Mouse (Mus musculus) spleen, adult 12 weeks (tissue): Measurements from ENCODE around the gene Vps8.
A peak's percentile ranks its signal among the peaks of the same experiment; 100 is the strongest.

ENCODE experiments used
- DNase-seq: peaks from one replicate; pipeline ENCODE4 v3.0.0; 2022; ENCODE audit warnings: low spot score

Gene Vps8

DNA sequence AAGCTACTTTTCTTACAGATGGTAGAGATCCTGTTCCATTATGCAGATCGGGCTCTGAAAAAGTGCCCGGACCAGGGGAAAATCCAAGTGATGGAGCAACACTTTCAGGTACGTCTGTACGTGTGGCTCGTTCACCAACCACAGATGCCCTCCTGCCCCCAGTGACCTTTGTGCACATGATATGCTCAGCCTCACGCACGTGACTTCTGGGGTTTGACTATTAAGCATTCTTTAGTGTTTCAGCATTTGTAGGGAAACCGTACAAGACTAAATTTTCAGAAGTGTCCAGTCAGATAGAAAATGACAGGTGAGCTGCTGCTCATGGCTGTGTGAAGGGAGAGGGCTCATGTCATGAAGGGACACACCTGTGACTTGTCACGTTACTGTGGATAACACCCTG, 55.5 kb downstream of the Vps8 start:
- no peak for DNase-seq

GRCm38 (mm10) chr16:21483803-21484202, 60.9 kb downstream of the Vps8 start:
- DNase-seq = no peak

- DNase-seq = no peak
Measured at GRCm38 (mm10) chr16:21485716-21486115, 62.8 kb downstream of the Vps8 start.

DNA sequence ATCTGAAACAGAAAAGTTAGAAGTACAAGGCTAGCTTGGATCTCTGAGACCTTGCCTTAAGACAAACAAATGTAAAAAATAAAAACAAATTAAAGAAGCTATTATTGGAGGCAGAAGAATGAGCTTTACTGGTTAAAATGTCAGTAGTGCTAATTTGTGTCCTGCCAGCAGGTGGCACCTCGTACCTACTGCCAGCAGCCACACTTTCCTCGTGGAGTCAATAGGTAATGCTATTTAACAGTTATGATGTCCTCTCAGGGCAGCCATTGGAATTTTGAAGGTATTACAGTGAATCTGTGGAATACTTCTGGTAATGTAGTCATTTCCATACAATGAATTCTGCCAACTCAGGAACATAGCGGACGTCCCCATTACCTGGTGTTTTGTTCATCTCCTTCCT, 65.5 kb downstream of the Vps8 start:
- peak; percentile 15 for DNase-seq

- DNase-seq = no peak
Measured at GRCm38 (mm10) chr16:21492346-21492745, 69.4 kb downstream of the Vps8 start.

DNA sequence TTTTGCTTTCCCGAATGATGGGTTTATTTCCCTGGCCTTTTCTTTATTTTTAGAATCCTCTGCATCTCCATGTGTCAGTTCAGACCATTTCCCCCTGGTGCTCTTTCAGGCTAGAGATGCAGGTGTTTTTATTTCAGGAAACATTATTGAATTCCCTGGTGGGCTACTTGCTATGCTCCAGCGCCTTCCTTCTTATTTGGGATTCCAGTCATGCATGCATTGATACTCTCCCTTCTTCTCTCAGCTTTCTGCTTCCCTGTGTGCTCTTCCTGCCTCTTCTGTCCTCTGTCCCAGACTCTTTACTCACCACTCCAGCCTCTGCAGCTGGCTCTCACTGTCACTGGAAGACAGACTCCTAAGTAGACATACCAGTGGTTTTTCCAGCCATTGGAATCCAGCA, 70.0 kb downstream of the Vps8 start:
- no peak for DNase-seq

DNA sequence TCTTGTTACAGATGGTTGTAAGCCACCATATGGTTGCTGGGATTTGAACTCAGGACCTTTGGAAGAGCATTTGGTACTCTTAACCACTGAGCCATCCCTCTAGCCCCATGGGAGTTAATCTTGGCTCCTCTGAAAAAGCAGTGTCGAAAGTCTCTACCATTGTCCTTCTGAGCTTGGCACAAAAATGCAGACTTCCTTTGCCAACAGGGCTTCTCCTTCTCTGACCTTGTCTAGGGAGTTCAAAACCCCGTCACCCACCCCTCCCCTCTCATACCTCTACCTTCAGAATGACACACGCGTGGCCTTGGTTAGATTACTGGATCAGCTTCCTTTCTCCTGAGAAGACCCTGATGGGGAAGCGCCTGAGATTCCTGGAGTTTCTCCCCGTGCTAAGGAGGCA, 71.8 kb downstream of the Vps8 start:
- DNase-seq = no peak

- no peak for DNase-seq
Measured at GRCm38 (mm10) chr16:21496799-21497198, 73.9 kb downstream of the Vps8 start.

DNA sequence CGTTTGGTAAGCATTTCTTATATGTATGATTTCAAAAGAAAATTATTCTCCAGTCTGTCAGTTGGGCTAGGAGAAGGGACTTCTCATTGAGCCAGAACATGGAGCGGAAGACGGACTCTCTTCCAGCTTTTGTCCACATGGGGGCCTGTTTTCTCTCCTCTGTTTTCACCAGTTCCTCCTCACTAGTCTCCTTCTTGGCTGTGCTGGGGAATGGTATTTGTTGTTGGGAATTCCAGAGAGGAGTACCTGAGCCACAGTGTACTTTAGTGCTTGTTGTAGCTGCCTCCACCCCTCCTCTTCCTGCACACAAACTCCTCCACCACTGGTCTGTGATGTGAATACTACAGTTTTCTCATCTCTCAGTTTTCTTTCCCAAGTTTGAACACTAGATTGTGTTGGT, 74.7 kb downstream of the Vps8 start:
- DNase-seq = no peak

DNA sequence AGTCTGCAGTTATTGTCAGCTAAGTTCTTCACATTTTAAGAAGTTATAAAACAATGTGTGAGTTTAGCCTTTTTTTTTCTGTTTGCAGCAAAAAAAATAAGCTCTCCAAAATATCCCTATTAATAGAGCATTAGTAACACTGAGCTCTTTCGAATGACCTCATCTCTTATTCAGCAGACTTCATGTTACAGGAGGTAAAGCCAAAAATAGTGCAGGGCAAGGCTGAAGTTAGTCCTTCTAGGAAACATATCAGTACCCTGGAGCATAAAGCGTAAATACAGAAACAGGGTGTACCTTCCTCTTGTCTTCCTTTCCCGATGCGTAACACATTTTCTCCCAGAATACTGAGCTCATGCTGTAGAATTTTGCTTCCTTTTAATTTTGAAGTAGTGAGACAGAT, 76.1 kb downstream of the Vps8 start:
- no peak for DNase-seq

- no peak for DNase-seq
Measured at GRCm38 (mm10) chr16:21499656-21500055, 76.7 kb downstream of the Vps8 start.

DNA sequence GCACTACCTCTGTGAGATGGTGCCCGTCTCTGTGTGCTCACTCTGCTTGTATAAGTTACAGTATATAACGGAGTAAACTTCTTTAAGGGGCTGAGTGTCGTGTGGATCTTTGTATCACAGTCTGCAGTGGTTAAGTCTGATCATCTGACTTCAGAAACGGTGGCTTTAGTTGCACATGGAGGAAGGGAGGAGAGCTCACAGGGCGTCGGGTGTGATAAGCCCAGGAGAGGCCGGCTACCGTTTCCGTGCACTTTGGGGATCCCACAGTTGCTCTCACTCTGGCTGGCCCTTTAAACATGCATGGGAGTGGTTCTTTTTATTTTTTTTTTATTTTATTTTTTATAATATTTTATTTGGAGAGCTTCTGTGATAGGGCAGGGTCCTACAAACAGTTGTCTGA, 95.9 kb downstream of the Vps8 start:
- DNase-seq = no peak

DNA sequence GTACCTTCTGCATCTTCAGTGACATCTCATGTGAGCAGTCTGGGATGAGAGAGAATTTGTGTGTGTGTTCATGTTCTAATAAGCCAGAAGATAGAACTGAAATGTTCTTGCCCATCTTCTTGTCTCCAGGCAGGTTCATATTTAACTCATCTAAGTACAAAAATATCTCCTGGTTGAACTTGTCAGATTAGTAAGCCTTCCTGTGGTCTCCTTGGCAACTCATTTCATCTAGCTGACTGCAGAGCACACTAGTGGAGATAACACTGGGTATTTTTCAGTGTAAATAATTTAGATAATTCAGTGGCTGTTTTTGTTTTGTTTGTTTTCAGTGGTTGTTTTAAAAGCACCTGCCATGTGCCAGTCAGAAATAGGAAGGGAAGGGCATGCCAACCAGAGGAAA, 96.9 kb downstream of the Vps8 start:
- no peak for DNase-seq

GRCm38 (mm10) chr16:21523738-21524137, 100.8 kb downstream of the Vps8 start:
- no peak for DNase-seq

GRCm38 (mm10) chr16:21525376-21525775, 102.5 kb downstream of the Vps8 start:
- DNase-seq = no peak

- no peak for DNase-seq
Measured at GRCm38 (mm10) chr16:21527271-21528007, 104.5 kb downstream of the Vps8 start.

DNA sequence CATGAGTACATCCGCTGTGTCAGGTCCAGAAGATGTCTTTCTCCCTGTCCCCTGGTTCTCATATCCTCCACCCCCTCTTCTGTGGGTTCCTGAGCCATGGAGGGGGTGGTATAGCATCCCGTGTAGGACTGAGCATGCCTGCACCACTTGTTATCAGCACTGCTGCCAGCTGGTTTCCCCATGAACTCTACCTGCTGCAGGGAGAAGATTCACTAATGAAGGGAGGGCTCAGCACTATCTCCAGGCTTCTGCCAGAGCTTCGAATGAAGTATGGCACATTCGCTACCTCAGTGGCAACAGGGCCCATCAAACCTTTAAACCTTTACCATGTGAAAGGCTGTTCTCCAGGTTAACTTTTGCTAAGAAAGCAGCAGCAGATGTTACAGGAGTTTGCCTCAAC, 110.6 kb downstream of the Vps8 start:
- no peak for DNase-seq

DNA sequence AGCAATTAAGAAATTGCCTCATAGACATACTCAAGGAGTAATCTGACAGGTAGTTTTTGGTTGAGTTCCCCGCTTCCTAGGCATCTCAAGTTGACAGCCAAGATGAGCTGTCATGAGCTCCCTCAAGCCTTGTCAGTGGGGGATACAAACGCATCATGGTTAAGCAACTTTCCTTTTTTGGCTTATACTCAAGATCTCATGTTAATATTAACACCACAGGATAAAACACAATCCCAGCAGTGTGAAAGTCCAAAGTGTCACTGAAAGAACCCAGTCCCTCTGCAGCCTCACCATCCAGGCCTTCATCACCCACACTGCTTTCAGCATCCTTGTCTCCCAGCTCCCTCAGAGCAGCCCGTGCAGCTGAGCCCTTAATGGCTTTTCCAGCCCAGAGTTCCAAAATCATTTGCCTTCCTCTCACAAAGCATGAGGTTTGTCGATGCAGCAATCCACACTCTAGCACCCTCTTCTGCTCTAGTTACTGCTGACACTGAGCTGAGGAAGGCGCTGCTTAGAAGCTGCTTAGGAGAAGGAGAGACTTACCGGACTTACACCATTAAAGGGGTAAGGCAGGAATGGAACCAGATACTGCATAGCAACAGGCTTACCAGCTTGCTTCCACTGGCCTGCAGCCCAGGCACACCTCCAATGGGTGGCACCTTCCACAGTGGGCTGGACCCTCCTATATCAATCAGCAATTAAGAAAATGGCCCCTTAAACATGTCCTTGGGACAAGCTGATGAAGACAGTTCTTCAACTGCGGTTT, 113.5 kb downstream of the Vps8 start:
- no peak for DNase-seq

DNA sequence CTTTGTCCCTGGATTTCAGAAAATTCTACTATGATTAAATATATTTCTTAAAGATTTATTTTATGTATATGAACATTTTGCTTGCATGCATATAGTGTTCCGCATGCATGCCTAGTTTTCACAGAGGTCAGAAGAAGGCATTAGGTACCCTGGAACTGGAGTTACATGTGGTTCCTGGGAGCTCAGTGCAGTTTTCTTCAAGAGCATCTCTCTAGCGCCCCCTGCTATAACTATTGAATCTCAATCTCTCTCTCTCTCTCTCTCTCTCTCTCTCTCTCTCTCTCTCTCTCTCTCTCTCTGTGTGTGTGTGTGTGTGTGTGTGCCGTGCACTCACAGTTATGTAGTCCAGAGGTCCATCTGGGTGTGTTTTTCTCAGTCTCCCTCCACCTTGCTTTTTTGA, 114.4 kb downstream of the Vps8 start:
- no peak for DNase-seq

DNA sequence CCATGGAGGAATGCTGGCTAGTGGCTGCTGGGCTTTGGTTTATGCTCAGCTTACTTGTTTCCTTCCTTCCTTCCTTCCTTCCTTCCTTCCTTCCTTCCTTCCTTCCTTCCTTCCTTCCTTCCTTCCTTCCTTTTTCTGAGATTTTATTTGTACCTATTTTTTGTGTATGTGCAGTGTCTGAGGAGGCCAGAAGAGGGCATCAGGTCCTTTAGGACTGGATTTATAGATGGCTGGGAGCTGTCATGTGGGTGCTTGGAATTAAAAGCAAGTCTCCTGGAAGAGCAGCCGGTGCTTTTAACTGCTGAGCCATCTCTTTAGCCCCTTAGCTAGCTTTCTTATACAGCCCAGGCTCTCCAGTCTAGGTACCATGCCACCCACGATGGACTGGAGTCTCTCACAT, 116.0 kb downstream of the Vps8 start:
- DNase-seq = no peak

DNA sequence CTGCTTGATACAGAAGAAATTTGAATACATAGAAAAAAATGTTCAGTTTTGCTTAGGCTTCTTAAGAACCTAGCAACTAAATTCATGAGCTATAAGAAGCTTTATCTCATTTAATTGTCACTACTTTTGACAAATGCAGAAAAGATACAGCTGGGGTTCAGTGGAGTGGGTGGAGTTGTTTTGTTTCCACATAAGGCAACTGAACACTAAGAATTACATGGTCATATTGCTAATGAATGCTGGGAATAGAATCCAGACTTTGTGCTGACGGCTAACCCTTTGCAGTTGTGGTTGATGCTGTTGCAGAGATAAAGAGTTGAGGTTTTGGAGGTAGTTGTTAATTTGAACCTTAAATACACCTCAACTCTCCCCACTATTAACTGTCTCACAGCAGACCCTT, 119.6 kb downstream of the Vps8 start:
- no peak for DNase-seq

DNA sequence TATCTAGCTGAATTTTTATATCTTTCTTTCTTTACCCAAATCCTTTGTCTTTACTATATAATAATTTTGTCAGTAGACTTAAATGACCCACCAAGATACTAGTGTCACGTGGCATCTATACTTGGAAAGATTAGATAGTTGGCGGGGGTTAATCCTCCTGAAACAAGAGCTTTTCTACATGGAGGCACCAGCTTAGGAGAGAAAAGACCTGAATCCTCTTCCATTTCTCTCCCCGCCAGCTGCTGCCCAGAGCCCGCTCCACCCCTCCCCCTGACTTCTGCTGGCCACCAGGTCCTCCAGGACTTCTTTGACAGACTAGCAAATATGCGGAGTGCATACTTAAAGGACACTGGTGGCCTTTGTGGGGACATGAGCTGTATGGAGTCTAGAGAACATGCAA, 124.5 kb downstream of the Vps8 start:
- DNase-seq = no peak

- no peak for DNase-seq
Measured at GRCm38 (mm10) chr16:21549751-21550150, 126.8 kb downstream of the Vps8 start.

GRCm38 (mm10) chr16:21550453-21550852, 127.5 kb downstream of the Vps8 start:
- no peak for DNase-seq
